Mouse (Mus musculus) stomach, embryonic 16.5 days (tissue): ENCODE measurements around the gene Lce1c. TPM values are rescaled to one million over a fixed set of nuclear protein-coding genes. Genes with fewer than 3 reads are reported as not detected.
"Not testable (repeated sequence)": the region's sequence is repeated elsewhere in the genome, so short reads cannot be mapped to it uniquely, and the experiment has no call there.

Experiments
- ATAC-seq: fragments of 200-750 bp; cut with Nextera tagmentation; 2 replicates; pipeline ENCODE4 v1.8.0; 2017; ENCODE audit warnings: moderate number of reproducible peaks, moderate TSS enrichment; ENCODE audit not compliant: insufficient read depth, low FRiP score
- H3K27ac ChIP-seq: fragments of 300-500 bp; sonication (generic); 2 replicates; pipeline ENCODE4 v1.5.1; 2014; ENCODE audit warnings: low read length
- H3K27me3 ChIP-seq: fragments of 300-500 bp; sonication (generic); 2 replicates; pipeline ENCODE4 v1.6.1; 2014; ENCODE audit warnings: low read length, control low read depth, mixed read lengths; ENCODE audit not compliant: control insufficient read depth, insufficient read depth
- H3K36me3 ChIP-seq: fragments of 300-500 bp; sonication (generic); 2 replicates; pipeline ENCODE4 v1.6.1; 2014; ENCODE audit warnings: low read length; ENCODE audit not compliant: control insufficient read depth, insufficient read depth
- H3K4me1 ChIP-seq: fragments of 300-500 bp; sonication (generic); 2 replicates; pipeline ENCODE4 v1.6.1; 2014; ENCODE audit warnings: low read length, control low read depth, mixed read lengths; ENCODE audit not compliant: control insufficient read depth, insufficient read depth
- H3K4me2 ChIP-seq: fragments of 300-500 bp; sonication (generic); 2 replicates; pipeline ENCODE4 v1.6.1; 2014; ENCODE audit warnings: low read depth, low read length, mixed read lengths
- H3K4me3 ChIP-seq: fragments of 300-500 bp; sonication (generic); replicated peaks from 2 replicates; pipeline ENCODE4 v1.5.1; 2014; ENCODE audit warnings: mild to moderate bottlenecking, low read length
- H3K9ac ChIP-seq: fragments of 300-500 bp; sonication (generic); 2 replicates; pipeline ENCODE4 v1.6.1; 2014; ENCODE audit warnings: low read length
- H3K9me3 ChIP-seq: fragments of 300-500 bp; sonication (generic); replicated peaks from 2 replicates; pipeline ENCODE4 v1.6.1; 2016; ENCODE audit warnings: low read length, control low read depth; ENCODE audit not compliant: control insufficient read depth
- WGBS: fragments of 180-500 bp; shearing (Covaris S2); extraction: QIAGEN DNeasy Blood & Tissue Kit; methylation state at CpG from one replicate; pipeline ENCODE4 v1.1.7; 2014; 5-methylcytosine and 5-hydroxymethylcytosine counted together
- polyA plus RNA-seq: library from polyadenylated mRNA; unstranded; fragments of >200 nt; fragmentation: Nextera tagmentation; extraction: Ambion mirVana; gene quantifications from 2 replicates; pipeline ENCODE4 v1.2.1, GENCODE M21; 2015

Gene Lce1c
- 0.19 TPM in 1 of 2 replicates, not detected in the other for polyA plus RNA-seq

DNA sequence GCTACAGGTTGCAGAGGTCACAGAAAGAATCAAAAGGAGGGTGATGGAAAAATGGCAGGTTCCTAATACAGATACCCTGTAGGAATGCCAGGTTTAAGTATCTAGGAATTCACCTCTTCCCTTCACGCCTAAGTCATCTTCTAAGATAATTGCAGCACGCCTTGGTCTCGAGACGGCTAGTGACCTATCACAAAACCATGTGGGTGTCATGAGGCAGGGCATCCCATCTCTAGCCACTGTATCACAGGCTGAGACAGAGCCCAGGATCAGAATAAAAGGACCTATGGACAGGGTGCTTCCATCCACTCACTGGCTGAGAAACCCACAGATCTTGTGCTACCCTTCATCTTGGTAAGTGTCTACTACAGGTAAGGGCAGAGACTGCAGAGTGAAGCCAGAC lies at the start of gene Lce1c:
Gene Lce1c (plus strand): TSS at position 301 of the 400 bp plus-strand sequence.
- no peak within 1 kb of the TSS for H3K9ac ChIP-seq
- H3K36me3 ChIP-seq = no peaks in the 10 kb centered on the region
- no peaks in the 10 kb centered on the region for H3K4me1 ChIP-seq
- no peaks in the 10 kb centered on the region for H3K27me3 ChIP-seq
- no peak within 1 kb of the TSS for H3K4me2 ChIP-seq
- no peak within 1 kb of the TSS for H3K27ac ChIP-seq
- no peak for ATAC-seq
- WGBS = 88% methylated on average over 4 of the region's 4 CpGs
- no peaks in the 10 kb centered on the region for H3K9me3 ChIP-seq
- H3K4me3 ChIP-seq = no peak within 1 kb of the TSS

DNA sequence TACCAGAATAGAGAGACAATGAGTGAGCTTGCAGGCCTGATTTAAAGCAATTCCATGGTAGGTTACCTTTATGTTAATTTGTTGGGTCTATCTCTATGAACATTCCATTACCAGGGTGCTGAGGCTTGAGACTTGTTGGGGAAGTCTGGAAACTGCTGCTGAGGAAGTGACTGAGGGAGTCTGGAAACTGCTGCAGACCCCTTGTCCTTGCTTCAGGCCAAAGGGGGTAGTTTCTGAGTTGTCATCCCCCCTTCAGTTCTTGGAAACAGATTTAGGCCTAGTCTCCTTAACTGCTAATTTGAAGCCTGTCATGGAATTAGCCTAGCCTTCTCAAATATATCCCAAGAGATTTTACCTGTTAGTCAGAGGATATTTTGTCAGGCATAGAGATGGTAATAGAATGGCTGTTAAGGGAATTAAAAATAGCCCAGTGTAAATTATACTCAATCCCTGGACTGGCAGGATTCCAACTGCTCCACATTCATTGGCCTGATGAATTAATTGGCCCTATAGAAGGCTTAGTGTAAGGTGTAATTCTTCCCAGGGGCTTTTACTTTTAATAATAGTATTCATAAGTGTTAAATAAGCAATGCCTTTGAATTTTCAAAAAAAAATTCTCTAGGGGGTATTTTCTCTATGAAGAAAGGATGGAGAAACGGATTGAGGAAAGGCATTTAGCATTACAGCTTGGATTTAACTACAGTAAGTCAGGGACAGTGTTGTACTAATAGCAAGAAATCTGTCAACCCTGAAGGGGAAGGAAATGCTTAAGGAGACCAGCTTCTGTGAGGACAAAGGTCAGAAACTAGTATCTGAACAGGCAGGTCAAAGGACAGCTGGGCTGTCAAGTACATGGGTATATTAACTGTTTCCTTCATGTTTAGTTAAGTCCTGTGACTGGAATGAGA lies 41.0 kb upstream of the Lce1c start:
- H3K4me1 ChIP-seq = no peaks in the 10 kb centered on the region
- no peaks in the 10 kb centered on the region for H3K27me3 ChIP-seq
- H3K4me3 ChIP-seq = no peak overlapping the region
- 39% methylated on average over 1 of the region's 1 CpGs for WGBS
- no peak overlapping the region for H3K27ac ChIP-seq
- no peak overlapping the region for H3K4me2 ChIP-seq
- H3K36me3 ChIP-seq = no peaks in the 10 kb centered on the region
- H3K9me3 ChIP-seq = no peaks in the 10 kb centered on the region
- H3K9ac ChIP-seq = no peak overlapping the region
- ATAC-seq = no peak

DNA sequence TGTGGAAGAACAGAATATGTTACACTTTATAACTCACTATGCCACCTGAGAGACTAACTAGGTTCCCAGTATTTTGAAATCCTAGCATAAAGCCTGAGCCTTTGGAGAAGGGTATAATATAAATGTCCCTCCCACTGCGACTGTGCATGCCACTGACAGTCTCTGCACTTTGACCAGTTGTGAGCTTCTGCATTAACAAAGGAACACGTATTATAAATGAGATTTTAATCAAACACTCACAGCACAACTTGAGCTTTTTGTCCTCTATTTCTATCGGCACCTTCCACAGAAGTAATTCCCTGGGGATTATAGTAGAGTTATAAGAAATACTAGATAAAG lies 40.4 kb upstream of the Lce1c start:
- Histone ChIP-seq H3K4me3 (no peak overlapping the region), H3K27ac (no peak overlapping the region), H3K36me3 (no peaks in the 10 kb centered on the region), H3K4me2 (no peak overlapping the region), H3K9me3 (no peaks in the 10 kb centered on the region), H3K9ac (no peak overlapping the region), H3K27me3 (no peaks in the 10 kb centered on the region), H3K4me1 (no peaks in the 10 kb centered on the region)
- 61% methylated on average over 3 of the region's 3 CpGs for WGBS
- no peak for ATAC-seq

DNA sequence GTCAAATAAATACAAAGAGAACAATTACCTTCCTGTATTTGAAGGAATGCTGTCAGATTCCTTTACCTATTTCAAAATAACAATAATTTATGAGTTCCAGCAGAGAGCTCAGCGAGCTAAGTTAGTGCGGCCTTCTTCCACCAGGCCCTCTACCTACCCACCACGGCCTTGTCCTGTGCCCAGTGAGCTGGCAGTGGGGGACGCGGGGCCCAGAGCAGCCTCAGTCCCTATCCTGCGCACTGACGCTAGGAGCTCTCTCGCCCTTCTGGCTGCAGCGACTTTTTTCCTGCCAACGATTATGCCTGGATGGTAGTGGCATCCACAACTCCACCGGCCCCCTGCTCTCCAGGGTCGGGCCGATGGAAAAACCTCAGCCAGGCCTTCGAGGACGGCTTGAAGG lies 39.2 kb upstream of the Lce1c start:
- H3K4me2 ChIP-seq = no peak overlapping the region
- ATAC-seq = no peak
- no peak overlapping the region for H3K27ac ChIP-seq
- H3K27me3 ChIP-seq = no peaks in the 10 kb centered on the region
- H3K36me3 ChIP-seq = no peaks in the 10 kb centered on the region
- H3K9me3 ChIP-seq = no peaks in the 10 kb centered on the region
- no peak overlapping the region for H3K9ac ChIP-seq
- H3K4me1 ChIP-seq = no peaks in the 10 kb centered on the region
- no peak overlapping the region for H3K4me3 ChIP-seq
- WGBS = 89% methylated on average over 15 of the region's 15 CpGs

DNA sequence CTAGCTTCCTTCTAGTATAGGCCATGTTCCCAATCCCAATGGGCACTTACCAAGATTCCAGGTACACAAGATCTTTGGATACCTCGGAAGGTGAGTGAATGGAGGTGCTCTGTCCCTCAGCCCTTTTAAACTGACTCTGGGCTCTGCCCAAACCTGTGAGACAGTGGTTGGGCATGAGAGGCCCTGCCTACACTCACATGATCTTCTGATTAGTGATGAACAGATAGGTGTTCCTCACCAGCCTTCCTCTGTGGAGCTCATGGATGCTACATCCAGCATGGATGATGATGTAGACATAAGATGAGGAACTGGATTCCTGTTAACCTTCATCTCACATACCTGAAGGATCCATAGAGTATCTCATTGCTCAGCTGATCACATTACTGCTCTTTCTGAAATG lies 30.8 kb upstream of the Lce1c start, which contains the start of gene Lce1a1:
Gene Lce1a1 (minus strand): TSS at position 101 of the 400 bp plus-strand sequence.
- H3K4me2 ChIP-seq = no peak within 1 kb of the TSS
- no peak for ATAC-seq
- H3K27me3 ChIP-seq = no peaks in the 10 kb centered on the region
- H3K36me3 ChIP-seq = no peaks in the 10 kb centered on the region
- H3K4me3 ChIP-seq = no peak within 1 kb of the TSS
- no peak within 1 kb of the TSS for H3K27ac ChIP-seq
- H3K4me1 ChIP-seq = no peaks in the 10 kb centered on the region
- WGBS = 83% methylated on average over 1 of the region's 1 CpGs
- H3K9me3 ChIP-seq = no peaks in the 10 kb centered on the region
- no peak within 1 kb of the TSS for H3K9ac ChIP-seq

DNA sequence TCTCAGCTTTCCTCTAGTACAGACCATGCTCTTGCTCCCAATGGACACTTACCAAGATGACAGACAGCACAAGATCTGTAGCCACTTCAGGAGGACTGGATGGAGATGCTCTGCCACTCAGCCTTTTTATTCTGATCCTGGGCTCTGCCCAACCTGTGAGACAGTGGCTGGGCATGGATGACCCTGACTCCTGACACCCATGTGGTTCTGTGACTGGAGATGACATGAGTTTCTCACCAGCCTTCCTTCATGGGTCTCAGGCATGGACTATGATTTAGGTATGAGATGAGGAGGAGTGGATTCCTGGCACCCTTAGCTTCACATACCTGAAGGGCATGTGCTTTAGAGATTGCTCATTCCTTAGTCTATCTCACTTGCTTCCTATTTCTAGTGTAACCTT lies 22.2 kb upstream of the Lce1c start, which contains the start of gene Lce1b:
Gene Lce1b (minus strand): TSS at position 101 of the 400 bp plus-strand sequence.
- Histone ChIP-seq H3K27ac (no peak within 1 kb of the TSS), H3K27me3 (no peaks in the 10 kb centered on the region), H3K9ac (no peak within 1 kb of the TSS), H3K9me3 (no peaks in the 10 kb centered on the region), H3K4me3 (no peak within 1 kb of the TSS), H3K36me3 (no peaks in the 10 kb centered on the region), H3K4me2 (no peak within 1 kb of the TSS), H3K4me1 (no peaks in the 10 kb centered on the region)
- no peak for ATAC-seq

DNA sequence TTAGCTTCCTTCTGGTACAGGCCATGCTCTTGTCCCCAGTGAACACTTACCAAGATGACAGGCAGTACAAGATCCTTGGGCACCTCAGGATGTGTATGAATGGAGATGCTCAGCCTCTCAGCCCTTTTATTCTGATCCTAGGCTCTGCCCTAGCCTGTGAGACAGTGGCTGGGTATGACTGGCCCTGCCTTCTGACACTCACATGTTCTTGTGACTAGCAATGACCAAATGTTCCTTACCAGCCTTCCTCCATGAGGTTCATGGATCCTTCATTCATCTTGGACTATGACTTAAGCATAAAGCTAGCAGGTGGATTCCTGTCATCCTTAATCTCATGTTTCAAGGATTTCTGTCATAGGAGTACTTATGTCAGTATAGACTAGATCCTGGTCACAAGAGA lies 8.8 kb upstream of the Lce1c start, which contains the start of gene Lce1a2:
Gene Lce1a2 (minus strand): TSS at position 101 of the 400 bp plus-strand sequence.
- Histone ChIP-seq H3K27me3 (no peaks in the 10 kb centered on the region), H3K4me1 (no peaks in the 10 kb centered on the region), H3K4me2 (no peak within 1 kb of the TSS), H3K9ac (no peak within 1 kb of the TSS), H3K9me3 (no peaks in the 10 kb centered on the region), H3K27ac (no peak within 1 kb of the TSS), H3K36me3 (no peaks in the 10 kb centered on the region), H3K4me3 (no peak within 1 kb of the TSS)
- ATAC-seq = no peak

DNA sequence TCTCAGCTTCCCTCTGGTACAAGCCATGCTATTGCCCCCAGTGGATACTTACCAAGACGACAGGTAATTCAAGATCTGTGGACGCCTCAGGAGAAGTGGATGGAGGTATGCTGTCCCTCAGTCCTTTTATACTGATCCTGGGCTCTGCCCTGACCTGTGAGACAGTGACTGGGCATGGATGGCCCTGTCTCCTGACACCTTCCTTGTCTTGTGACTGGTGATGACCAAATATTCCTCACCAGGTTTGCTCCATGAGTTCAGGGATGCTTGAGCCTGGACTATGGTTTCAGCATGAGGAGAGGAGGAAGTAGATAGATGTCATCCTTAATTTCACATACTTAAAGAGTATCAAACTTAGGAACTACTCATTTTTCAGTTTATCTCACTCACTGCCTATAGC lies 8.1 kb downstream of the Lce1c start, which contains the start of gene Lce1d:
Gene Lce1d (minus strand): TSS at position 101 of the 400 bp plus-strand sequence.
- WGBS = 55% methylated on average over 2 of the region's 2 CpGs
- no peak within 1 kb of the TSS for H3K9ac ChIP-seq
- H3K4me2 ChIP-seq = no peak within 1 kb of the TSS
- no peaks in the 10 kb centered on the region for H3K9me3 ChIP-seq
- no peaks in the 10 kb centered on the region for H3K27me3 ChIP-seq
- no peaks in the 10 kb centered on the region for H3K4me1 ChIP-seq
- no peak within 1 kb of the TSS for H3K27ac ChIP-seq
- H3K4me3 ChIP-seq = no peak within 1 kb of the TSS
- H3K36me3 ChIP-seq = no peaks in the 10 kb centered on the region
- no peak for ATAC-seq

DNA sequence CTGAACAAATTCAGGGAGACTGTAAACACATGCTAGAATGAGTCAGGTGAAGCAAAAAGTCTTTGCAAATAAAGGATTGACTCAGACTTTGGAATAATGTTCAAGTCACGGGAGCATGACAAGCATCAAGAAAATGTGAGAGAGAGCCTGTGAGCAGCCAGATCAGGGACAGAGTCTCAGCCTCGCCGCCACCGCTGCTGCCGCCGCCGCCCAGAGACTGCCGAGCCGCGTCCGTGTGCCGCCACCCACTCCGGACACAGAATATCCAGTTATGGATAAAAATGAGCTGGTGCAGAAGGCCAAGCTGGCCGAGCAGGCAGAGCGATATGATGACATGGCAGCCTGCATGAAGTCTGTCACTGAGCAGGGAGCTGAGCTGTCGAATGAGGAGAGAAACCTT lies 10.1 kb downstream of the Lce1c start:
- 54% methylated on average over 16 of the region's 16 CpGs for WGBS
- not testable (repeated sequence) for H3K36me3 ChIP-seq, H3K27ac ChIP-seq, H3K9ac ChIP-seq, H3K4me1 ChIP-seq, H3K4me2 ChIP-seq, H3K4me3 ChIP-seq, ATAC-seq, H3K9me3 ChIP-seq, H3K27me3 ChIP-seq
